Mouse (Mus musculus): Measurements from ENCODE around the gene 1700037H04Rik.
A peak's percentile ranks its signal among the peaks of the same experiment; 100 is the strongest.

Gene 1700037H04Rik

DNA sequence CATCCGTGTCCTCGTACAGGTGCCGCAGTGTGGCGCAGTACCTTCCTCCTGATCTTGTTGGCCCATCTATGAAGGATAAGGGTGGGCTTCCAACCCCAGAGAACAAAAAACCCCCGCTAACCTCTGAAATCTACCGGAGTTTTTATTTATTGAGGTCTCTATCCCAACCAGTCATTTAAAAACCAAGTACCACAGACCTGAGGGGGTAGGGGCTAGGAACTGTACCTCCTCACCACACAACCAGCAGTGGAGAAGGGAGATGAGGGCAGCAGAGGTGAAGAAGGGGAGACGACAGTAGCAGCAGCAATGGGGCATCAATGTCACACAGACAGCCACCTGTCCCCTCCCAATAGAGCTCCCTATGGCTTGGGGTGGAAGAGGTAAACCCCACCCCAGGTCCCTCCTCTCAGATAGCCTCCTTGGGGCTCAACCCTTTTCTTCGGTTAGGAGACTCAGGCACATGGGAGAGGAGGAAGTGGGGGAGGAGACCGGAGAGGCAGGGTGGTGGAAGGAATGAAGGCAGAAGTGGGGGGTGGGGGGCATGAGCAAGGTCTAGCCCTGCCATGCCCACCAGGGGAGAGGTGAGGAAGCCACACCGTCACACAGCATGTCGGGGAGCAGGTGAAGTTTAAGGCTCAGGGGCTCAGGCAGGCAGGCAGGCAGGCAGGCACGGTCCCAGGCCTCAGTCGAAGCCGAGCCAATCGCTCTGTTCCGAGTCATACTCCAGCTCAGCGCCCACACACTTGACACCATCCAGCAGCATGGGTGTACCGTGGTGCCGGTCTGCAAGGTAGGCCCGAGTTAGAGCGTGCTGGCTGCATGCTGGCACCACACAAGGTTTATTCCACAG is 13.5 kb downstream of the 1700037H04Rik start:
- DNase-seq (ENCODE audit: low read depth, low spot score), result no peak

GRCm38 (mm10) chr2:131145536-131145935 is 14.3 kb downstream of the 1700037H04Rik start:
- DNase-seq (ENCODE audit: low read depth, low spot score), result no peak

- DNase-seq (ENCODE audit: low read depth, low spot score), result no peak
These were observed 14.8 kb downstream of the 1700037H04Rik start for GRCm38 (mm10) chr2:131145121-131145520.

DNA sequence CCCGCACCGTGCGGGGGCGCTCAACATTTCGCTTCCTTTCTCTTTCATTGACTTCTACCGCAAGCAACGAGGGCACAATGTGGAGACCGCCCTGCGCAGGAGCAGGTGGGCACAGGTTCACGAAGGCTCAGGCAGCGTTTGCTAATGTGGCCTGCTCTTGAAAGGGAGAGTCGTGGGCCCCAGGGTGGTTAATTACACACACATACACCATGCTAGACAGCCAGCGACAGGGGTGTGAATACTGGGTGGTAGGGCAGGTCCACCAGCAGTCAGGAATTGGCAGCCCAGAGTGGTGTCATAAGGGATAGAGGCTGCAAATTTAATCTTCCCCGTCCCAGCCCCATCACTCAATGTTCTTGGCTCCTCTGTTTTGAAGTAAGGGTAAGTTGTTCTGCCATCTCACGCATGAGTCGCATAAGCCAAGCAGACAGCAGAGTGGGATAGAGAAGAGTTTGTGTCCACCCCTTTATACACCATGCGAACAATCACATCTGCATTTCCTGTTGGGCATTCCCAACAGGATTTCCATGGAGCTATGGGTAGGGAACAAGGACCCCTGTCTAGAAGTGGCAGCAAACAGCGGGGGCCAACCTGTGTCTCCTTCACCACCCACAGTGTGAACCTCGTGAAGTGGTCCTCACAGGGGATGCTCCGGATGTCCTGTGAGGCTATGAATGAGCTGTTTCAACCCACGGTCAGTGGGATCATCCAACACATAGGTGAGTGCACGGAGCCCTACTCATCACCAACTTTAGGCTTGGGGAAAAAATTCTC is 16.7 kb downstream of the 1700037H04Rik start:
- DNase-seq (ENCODE audit: low read depth, low spot score), result no peak

DNA sequence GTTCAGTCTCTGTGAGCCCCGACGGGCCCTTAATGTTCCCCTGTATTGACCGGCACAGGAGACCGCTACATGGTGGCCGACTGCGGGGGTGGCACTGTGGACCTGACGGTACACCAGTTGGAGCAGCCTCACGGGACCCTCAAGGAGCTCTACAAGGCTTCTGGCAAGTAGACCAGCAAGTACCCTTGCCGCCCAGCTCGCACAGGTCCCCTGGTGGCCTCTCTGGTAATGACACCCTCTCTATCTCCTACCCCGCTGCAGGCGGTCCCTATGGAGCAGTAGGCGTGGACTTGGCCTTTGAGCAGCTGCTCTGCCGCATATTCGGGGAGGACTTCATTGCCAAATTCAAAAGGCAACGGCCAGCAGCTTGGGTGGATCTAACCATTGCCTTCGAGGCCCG is 17.3 kb downstream of the 1700037H04Rik start:
- peak; percentile 45 for DNase-seq (ENCODE audit: low read depth, low spot score)

- no peak for DNase-seq (ENCODE audit: low read depth, low spot score)
These were observed 18.4 kb downstream of the 1700037H04Rik start for GRCm38 (mm10) chr2:131141336-131141986.

- DNase-seq (ENCODE audit: low read depth, low spot score), result peak; percentile 31
These were observed 19.4 kb downstream of the 1700037H04Rik start for GRCm38 (mm10) chr2:131140533-131140905.

- DNase-seq (ENCODE audit: low read depth, low spot score), result no peak
These were observed 19.9 kb downstream of the 1700037H04Rik start for GRCm38 (mm10) chr2:131139886-131140532.

- DNase-seq (ENCODE audit: low read depth, low spot score), result no peak
These were observed 20.6 kb downstream of the 1700037H04Rik start for GRCm38 (mm10) chr2:131139287-131139686.

GRCm38 (mm10) chr2:131138760-131139159 is 21.1 kb downstream of the 1700037H04Rik start:
- no peak for DNase-seq (ENCODE audit: low read depth, low spot score)

DNA sequence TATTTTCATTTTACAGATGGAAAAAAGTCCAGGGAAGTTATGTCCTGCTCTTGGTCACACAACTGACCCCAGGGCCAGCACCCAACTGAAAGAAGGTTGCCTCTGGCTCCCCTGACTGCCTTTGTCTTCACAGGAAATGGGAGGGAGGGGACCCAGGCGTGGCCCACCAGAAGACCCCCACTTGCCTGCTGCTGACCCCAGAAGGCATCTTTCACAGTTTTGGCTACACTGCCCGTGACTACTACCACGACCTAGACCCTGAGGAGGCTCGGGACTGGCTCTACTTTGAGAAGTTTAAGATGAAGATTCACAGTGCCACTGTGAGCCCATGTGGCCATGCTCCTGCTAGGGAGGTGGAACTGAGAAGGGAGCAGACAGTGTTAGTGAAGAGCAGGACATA is 21.6 kb downstream of the 1700037H04Rik start:
- DNase-seq (ENCODE audit: low read depth, low spot score), result no peak

DNA sequence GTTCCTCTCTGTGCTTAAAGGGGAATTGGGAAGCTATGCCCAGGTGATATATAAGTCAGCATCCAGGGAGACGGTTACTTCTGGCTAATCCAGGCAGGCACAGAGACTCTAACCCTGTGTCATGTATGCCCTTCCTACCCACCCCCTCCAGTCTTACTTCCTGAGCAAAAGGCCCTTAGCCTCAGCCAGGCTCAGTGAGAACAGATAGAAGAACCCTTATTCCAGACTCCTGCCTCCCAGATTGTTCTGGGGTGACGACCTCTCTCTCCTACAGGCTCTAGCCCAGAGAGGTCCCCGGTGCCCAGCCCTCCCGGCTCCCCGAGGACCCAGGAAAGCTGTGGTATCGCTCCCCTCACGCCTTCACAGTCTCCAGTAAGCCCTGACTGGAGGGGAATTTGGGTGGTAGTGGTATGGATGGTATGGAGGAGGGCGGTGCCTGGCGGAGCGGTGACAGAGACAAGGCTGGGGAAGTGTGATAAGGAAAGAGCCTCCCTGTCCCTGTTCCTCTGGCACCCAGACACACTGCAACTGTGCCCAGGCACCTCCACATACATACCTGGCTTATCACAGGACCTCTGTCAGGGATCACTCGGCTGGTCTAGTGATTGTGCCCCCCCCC is 24.3 kb downstream of the 1700037H04Rik start:
- no peak for DNase-seq (ENCODE audit: low read depth, low spot score)

GRCm38 (mm10) chr2:131134826-131135400 is 25.0 kb downstream of the 1700037H04Rik start:
- DNase-seq (ENCODE audit: low read depth, low spot score), result no peak

GRCm38 (mm10) chr2:131134381-131134780 is 25.5 kb downstream of the 1700037H04Rik start:
- no peak for DNase-seq (ENCODE audit: low read depth, low spot score)

DNA sequence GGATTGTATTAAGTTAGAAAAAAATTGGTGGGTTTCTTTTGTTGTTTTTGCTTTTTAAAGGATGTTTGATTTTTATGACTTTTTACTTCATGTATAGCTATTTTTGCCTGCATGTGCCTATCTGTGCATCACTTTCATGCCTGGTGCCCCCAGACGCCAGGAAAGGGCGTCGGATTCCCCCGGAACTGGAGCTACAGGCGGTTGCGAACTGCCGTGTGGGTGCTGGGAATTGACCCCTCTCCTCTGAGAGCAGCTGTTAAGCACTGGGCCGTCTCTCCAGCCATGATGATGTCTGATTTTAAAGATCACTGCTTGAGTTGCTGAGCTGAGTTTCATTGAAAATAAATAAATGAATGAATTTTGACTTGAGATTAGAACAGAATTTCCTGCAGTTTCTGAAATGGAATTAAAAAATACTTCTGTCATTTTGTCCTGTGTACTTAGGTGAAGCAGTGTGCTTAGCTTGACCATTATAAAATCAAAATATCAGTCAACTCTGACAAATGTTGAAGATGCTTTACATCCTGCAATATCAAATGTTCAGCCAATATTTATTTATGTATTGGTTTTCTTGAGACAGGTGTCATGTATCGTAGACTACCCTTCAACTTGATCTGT is 26.8 kb downstream of the 1700037H04Rik start, which contains the start of gene Gm11037:
Gm11037 (plus strand) TSS at position 568 of the 618 bp plus-strand sequence.
- DNase-seq (ENCODE audit: low read depth, low spot score), result no peak

DNA sequence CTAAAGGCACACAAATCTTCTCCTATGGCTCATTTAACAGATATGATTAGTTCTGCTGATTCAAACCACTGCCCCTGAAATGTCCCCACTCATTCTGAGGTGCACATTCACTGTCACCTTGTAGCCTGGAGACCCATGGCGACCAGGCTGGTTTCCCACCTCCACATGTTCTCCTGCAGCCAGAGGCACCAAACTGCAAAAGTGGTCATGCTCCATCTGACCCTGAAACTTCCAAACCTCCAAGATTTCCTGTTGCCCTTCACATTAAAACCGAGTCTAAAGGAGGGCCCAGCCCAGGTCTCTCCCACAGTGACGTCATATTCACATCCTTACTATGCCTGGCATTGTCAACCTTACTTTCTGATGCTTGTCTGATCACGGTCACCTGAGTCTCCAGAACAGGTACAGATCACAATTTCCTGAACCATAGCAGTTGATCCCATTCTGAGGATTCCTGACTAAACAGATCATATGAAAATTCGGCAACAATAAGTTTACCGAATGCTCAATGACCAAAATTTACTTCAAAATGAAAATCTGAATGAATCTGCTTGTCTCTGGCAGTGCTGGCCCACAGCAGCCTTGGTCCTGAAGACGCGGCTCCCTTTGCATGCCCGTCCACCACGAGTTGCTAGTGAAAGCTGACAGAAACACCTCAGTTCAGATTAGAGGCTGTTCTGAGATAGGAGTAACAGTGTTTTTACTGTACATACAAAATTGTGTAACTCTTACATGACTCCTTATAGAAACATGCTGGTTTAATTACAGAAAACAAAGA is 27.6 kb downstream of the 1700037H04Rik start:
- DNase-seq (ENCODE audit: low read depth, low spot score), result no peak

- DNase-seq (ENCODE audit: low read depth, low spot score), result no peak
These were observed 29.0 kb downstream of the 1700037H04Rik start for GRCm38 (mm10) chr2:131130849-131131248.

- DNase-seq (ENCODE audit: low read depth, low spot score), result no peak
These were observed 30.0 kb downstream of the 1700037H04Rik start for GRCm38 (mm10) chr2:131129836-131130235.

DNA sequence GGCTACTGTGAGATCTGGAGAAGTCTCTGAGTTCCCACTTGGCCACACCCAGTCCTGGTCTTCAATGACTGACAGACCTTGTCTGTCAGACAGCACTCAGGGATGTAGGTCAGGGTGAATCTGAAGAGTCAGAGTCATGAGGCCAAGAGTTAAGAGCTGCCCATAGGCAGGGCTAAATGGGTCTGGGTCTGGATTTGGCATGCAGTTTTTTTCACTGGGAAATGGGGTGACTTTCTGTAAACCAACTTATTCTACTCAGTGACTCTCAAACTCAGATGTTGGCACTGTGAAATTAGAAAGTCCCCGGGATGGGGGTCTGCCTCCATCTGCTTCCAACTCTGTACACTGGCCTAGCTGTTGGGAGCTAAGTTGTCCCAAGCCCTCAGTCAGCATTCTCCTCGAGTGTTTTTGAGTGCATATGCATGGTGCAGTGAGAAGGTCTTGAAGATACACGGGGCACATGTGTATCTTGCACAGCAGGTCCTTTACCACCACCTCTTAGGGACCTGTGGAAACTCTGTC is 31.2 kb downstream of the 1700037H04Rik start:
- no peak for DNase-seq (ENCODE audit: low read depth, low spot score)
